Mouse (Mus musculus) urinary bladder, postnatal 10 days (tissue): Measurements from ENCODE around the gene Nup107.

Experiments
- DNase-seq: peaks from one replicate; pipeline ENCODE4 v3.0.0; 2022; ENCODE audit warnings: low spot score

Gene Nup107

GRCm38 (mm10) chr10:117792141-117793091 is at the start of gene Nup107:
TSS of gene Nup107 (minus strand) at chr10:117792705.
- peak; percentile 100 for DNase-seq

DNA sequence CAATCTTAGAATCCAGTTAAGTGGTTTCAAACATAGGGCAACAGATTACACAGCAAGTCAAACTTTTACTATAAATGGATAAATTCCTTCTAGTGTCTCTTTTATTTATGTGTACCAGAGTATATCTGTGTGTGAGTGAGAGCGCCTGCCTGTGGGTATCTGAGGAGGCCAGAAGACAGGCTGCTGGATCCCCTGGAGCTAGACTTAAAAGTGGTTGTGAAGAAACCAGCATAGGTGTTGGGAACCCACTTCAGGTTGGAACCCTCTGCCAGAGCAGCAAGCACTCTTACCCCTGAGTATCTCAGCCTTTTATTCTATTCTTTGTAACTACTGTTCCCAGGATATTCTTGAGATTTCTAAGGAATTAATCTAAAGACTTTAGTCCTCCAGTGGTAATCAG is 49.3 kb upstream of the Nup107 start:
- DNase-seq = no peak

DNA sequence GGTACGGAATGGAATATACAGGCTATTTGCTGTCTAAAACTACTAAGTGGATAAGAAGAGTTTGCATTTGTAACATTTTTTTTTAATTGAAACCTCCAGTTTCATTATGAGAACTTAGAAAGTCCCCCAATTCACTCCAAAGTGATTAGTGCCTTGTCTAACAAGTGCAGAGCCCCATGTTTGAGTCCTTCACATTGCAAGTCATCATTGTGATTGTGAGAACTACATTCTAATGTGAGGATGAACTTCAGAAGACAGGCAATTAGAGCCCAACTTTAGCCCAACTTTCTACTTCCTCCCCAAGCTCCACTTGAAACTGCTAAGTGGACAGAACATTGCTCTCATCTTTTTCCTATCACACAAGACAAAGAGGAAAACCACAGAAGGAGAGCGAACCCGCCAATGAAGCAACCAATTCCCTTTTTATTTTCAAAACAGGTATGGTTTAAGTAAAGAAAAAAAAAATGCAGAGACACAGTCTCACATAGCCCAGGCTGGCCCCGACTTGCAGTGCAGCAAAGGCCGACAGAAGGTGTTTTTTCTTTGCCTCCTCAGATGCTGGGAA is 48.0 kb upstream of the Nup107 start:
- no peak for DNase-seq

DNA sequence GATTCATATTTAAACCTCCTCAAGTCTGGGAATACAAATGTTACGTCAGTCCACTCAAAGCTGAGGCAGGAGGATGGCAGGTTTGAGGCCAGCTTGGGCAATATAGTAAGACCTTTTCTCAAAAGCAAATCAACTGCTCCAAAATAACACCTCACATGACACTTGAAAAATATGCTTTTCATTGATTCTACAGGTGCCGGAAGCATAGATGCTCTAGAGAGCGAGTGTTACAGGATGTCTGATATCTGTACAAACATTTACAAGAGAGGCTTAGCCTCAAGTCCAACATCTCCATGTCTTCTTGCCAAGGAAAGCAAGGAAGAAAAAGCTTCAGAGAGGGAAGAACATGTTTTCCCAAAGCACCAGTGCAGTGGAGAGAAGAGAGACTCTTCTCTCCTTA is 47.2 kb upstream of the Nup107 start:
- DNase-seq = no peak

DNA sequence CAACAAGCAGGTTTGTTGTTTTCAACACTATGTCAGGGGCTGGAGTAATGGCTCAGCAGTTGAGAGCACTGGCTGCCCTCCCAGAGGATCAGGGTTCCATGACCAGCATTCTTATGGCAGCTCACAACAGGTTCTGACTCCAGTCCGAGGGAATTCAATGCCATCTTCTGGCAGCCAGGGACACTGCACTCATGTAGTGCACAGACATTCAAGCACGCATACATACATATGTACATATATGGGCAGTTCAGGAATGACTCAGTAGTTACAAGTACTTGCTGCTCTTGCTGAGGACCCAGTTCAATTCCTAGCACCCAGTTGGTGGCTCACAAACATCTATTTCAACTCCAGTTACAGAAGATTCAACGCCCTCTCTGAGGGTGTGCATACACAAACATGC is 46.4 kb upstream of the Nup107 start:
- no peak for DNase-seq

DNA sequence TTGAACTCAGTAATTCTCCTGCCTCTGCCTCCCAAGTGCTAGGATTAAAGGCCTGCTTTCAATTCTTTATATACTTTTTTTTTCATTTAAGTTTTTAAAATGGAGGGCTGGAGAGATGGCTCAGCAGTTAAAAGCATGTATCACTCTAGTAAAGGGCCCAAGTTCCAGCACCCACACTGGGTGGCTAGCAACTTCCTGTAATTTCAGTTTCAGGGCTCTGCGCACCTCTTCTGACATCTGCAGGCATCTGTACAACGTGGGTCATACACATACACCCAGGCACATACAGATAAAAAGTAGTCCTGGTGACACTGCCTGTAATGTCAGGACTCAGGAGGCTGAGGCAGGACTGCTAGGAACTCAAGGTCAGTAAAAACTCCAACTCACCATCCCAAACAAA is 43.8 kb upstream of the Nup107 start:
- DNase-seq = no peak

DNA sequence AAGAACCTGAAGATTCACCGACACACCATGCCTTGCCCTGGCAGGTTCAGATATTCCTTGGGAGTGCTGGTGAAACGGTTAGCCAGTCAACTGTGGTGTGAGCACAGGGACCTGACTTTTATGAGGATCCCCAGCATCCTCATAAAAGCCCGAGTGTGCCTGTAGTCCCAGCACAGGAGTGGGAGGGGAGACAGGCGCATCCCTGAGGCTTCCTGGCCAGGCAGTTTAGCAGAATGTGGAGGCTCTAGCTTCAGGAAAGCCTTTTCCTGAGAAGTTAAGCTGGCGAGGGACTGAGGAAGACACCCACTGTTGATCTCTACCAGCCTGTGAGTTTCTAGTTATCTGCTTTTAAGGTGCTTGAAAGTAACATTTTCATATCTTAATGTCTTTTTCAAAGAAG is 42.9 kb upstream of the Nup107 start:
- DNase-seq = no peak

GRCm38 (mm10) chr10:117830797-117831196 is 38.3 kb upstream of the Nup107 start:
- no peak for DNase-seq

- no peak for DNase-seq
Observed at GRCm38 (mm10) chr10:117829472-117830155, 37.1 kb upstream of the Nup107 start.

DNA sequence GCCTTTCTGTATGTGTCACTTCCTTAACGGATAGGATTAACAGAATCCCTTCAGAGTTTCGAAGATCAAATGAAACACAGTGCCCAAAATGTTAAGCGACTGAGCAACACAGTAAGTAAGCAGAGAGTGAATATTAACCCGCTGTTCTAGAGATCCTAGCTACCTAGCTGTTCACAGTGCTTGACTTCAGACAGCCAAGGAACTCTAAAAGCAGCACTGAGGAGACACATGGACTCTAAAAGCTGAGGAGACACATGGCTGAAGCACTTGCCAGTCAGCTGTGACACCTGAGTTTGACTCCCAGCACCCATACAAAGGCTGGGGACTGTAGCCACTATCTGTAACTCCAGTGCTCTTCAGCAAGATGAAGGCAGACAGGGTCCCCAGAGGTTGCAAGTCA is 36.5 kb upstream of the Nup107 start:
- no peak for DNase-seq

DNA sequence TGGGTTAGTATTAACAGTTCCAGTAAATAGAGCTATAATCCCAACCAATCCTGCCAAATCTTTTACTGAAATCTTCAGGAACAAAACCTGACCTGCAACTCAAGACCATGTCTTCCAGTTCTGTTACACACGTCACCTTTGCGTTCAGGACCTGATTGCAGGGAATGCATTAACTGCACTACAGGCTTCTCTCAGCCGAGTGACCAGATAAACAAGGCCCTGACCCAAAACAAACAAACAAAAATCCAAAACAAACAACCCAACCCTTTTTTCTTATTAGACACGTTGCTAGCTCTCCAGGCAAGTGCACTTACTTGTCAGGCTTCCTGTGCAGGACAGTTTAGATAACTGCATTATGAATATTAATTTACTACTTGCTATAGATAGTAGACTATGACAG is 36.0 kb upstream of the Nup107 start:
- no peak for DNase-seq

- no peak for DNase-seq
Observed at GRCm38 (mm10) chr10:117824647-117825046, 32.1 kb upstream of the Nup107 start.

DNA sequence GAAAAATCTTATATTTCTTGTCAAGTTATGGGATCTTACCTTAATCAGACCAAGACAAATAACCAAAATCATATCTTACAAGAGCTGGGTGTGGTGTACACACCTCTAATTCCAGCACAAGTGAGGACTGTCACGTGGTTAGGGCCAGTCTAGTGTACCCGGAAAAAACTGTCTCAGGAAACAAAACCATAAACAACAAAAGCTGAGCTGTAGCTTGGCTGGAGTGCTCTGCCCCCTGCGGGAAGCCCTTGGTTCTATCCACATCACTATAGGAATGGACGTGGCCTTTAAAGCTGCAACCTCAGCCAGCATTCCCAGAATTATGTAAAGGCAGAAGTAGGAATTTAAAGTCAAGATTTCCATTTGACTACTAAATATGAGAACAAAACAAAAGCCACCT is 31.6 kb upstream of the Nup107 start:
- no peak for DNase-seq

DNA sequence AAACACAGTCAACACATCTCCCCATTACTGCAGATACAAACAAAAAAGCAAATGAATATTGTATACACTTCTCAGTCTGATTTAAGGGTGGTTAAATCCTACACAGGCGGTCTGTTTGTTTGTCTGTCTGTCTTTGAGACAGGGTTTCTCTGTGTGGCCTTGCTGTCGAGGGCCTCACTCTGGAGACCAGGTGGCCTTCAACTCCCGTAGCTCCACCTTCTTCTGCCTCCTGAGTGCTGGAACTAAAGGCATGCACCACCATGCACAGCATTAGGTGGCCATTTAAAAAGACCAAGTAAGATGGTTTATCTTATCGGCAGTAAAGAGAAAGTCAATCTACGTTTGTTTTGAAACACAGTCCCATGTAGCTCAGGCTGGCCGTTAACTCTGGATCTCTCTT is 30.8 kb upstream of the Nup107 start:
- DNase-seq = no peak

DNA sequence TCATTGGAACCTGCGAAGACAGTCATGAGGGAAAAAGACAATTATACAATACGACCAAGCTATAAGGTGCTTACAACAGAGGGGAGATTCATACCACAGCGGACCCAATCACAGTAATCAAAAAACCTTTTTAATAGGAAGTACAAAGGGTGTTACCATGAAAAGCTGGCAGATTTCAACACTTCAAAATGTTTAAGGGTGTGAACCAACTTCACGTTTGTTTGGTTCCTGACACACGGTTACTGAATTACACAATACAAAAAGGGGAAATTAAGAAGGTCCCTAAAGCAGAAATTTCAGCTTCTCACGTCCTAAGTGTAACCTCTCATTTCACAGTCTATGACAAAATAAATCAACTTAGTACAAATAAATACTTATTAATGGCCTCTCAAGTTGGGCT is 26.1 kb upstream of the Nup107 start:
- DNase-seq = no peak

- no peak for DNase-seq
Observed at GRCm38 (mm10) chr10:117816721-117817120, 24.2 kb upstream of the Nup107 start.

GRCm38 (mm10) chr10:117812501-117812900 is 20.0 kb upstream of the Nup107 start:
- DNase-seq = no peak

DNA sequence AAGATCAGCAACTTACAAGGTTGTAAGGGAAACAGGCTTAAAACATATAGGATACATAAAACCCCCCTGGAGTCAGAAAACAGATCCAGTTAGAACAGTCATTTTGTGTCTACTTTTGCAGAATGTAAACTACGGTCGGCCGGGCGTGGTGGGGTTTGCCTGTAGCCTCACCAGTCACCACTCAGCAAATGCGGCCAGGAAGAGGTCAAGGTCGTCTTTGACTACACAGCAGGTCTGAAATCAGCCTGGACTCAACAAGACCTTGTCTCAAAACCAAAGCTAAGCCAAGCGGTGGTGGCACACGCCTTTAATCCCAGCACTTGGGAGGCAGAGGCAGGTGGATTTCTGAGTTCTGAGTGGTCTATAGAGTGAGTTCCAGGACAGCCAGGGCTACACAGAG is 19.1 kb upstream of the Nup107 start:
- DNase-seq = no peak

GRCm38 (mm10) chr10:117810506-117810905 is 18.0 kb upstream of the Nup107 start:
- DNase-seq = no peak

DNA sequence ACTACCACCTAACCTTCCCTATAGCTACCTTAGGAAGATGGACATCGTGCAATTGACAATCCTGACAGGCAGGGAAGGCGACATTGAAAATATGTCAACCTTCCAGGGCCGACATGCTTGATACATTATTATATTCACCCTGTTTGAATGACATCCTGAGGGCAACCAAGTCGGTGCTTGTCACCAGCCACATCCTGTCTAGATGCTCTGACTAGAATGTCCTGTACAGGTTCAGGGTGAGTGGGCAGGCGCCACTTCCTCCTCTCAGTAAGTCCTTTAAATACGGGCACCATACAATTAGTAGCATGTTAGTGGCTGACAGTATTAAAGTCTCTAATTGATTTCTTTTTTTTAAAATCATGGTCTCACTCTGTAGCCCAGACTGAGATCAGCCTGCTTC is 15.6 kb upstream of the Nup107 start:
- DNase-seq = no peak

DNA sequence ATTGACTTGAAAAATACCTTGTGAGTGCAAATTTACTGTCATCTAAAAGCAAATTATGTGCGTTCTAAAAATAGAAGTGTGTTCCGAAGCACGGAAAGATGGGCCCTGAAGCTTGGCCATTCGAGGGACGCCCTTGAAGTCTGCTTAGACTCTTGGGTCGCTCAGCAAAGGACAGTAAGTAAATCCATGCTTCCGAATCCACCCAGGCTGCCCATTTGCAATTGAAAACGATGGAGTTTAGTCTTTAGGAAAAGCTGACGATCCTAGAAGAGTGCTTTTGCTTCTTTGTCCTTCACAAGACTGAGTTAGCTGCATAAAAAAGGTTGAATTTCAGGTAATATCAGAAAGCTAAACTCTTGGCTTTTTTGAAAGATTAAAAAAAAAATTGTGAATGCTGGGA is 13.4 kb upstream of the Nup107 start:
- DNase-seq = no peak

DNA sequence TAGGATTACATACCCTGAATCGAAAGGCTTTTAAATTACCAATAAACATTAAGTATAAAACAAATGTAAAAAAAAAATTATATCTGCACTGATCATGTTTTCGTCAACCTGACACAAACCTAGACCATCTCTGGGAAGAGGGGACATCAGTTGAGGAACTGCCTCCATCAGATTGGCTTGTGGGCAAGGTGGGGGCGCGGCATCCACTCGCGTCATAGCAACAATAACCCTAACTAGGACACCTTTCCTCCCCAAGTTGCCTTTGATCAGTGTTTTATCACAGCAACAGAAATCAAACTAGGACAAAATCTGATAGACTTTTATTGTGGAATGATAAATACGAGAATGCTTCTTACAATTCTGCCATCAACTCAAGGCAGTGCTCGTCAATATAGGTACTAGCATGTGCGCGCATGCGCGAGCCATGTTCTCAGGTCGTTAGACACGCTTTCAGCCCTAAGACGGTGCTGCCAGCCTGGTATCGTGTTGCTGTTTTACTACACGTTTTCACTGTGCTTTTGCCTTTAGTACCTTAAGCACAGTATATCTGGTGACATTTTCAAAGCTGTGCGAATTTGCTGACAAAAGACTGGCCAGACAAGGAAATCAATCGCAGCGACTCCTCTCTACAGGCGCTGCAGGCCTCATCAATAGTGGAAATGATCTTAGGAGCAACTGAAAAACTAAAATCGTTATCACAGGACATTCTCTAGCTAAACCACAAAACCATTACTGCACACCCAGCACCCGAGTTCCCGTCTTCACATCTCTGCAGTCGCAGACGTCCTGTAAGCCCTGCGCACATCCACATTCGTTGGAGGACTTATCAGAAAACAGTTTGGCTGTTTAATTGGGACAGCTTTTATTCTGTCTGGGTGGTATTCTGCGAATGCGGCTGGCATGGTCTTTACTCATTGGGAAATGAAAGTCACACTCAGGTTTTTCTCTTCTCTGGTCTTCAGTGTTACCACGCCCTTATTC is 11.7 kb upstream of the Nup107 start:
- no peak for DNase-seq
